Mouse (Mus musculus) midbrain, embryonic 14.5 days (tissue): Measurements from ENCODE around the gene Edc4. TPM values are rescaled to one million over a fixed set of nuclear protein-coding genes. Genes with fewer than 3 reads are reported as not detected.
"Not testable (repeated sequence)": the region's sequence is repeated elsewhere in the genome, so short reads cannot be mapped to it uniquely, and the experiment has no call there.

Experiments used
- ATAC-seq: fragments of 200-750 bp; cut with Nextera tagmentation; 2 replicates; pipeline ENCODE4 v1.8.0; 2017; ENCODE audit warnings: moderate number of reproducible peaks, moderate library complexity; ENCODE audit not compliant: low FRiP score, low TSS enrichment
- DNase-seq: peaks from one replicate; pipeline ENCODE4 v3.0.0-alpha.2; 2015
- H3K27ac ChIP-seq: fragments of 300-500 bp; sonication (generic); replicated peaks from 2 replicates; pipeline ENCODE4 v1.5.1; 2014; ENCODE audit warnings: mild to moderate bottlenecking, low read depth, low read length, moderate library complexity
- H3K27me3 ChIP-seq: fragments of 300-500 bp; sonication (generic); 2 replicates; pipeline ENCODE4 v1.6.1; 2014; ENCODE audit warnings: low read length, control low read depth, mixed read lengths; ENCODE audit not compliant: control insufficient read depth, insufficient read depth
- H3K36me3 ChIP-seq: fragments of 300-500 bp; sonication (generic); 2 replicates; pipeline ENCODE4 v1.6.1; 2014; ENCODE audit warnings: low read length, control low read depth; ENCODE audit not compliant: control insufficient read depth, insufficient read depth
- H3K4me1 ChIP-seq: fragments of 300-500 bp; sonication (generic); 2 replicates; pipeline ENCODE4 v1.6.1; 2014; ENCODE audit warnings: mild to moderate bottlenecking, antibody characterized with exemption, low read length, control low read depth; ENCODE audit not compliant: control insufficient read depth, insufficient read depth
- H3K4me2 ChIP-seq: fragments of 300-500 bp; sonication (generic); 2 replicates; pipeline ENCODE4 v1.6.1; 2014; ENCODE audit warnings: mild to moderate bottlenecking, low read length, moderate library complexity
- H3K4me3 ChIP-seq: fragments of 300-500 bp; sonication (generic); replicated peaks from 2 replicates; pipeline ENCODE4 v1.5.1; 2014; ENCODE audit warnings: low read depth, low read length
- H3K9ac ChIP-seq: fragments of 300-500 bp; sonication (generic); replicated peaks from 2 replicates; pipeline ENCODE4 v1.6.1; 2014; ENCODE audit warnings: mild to moderate bottlenecking, low read length, moderate library complexity
- H3K9me3 ChIP-seq: fragments of 300-500 bp; sonication (generic); 2 replicates; pipeline ENCODE4 v1.6.1; 2016; ENCODE audit warnings: low read length, control low read depth, mixed read lengths; ENCODE audit not compliant: control insufficient read depth
- WGBS: fragments of 180-500 bp; shearing (Covaris S2); extraction: QIAGEN DNeasy Blood & Tissue Kit; methylation state at CpG from one replicate; pipeline ENCODE4 v1.1.7; 2014; 5-methylcytosine and 5-hydroxymethylcytosine counted together
- polyA plus RNA-seq: library from polyadenylated mRNA; unstranded; fragments of >200 nt; fragmentation: Nextera tagmentation; extraction: Ambion mirVana; gene quantifications from 2 replicates; pipeline ENCODE4 v1.2.1, GENCODE M21; 2014

Edc4 gene
- 47.8 and 49.2 TPM in 2 replicates for polyA plus RNA-seq

GRCm38 (mm10) chr8:105880754-105881520 lies at the start of gene Edc4:
TSS of gene Edc4 (plus strand) at chr8:105880881.
- Histone ChIP-seq H3K27me3 (no peaks in the 10 kb centered on the region), H3K9me3 (no peaks in the 10 kb centered on the region), H3K9ac (peak within 1 kb of the TSS; percentile 87), H3K4me1 (peaks cover 19% of the 10 kb centered on the region), H3K36me3 (peaks cover 53% of the 10 kb centered on the region), H3K27ac (peak within 1 kb of the TSS; percentile 63), H3K4me2 (peak within 1 kb of the TSS; percentile 94), H3K4me3 (peak within 1 kb of the TSS; percentile 93)
- 1% methylated on average over 45 of the region's 45 CpGs for WGBS
- peak; percentile 89 for DNase-seq
- ATAC-seq = peak; percentile 82; the same call in 1 of the 2 replicates

- not testable (repeated sequence) for DNase-seq, ATAC-seq, H3K9ac ChIP-seq, H3K4me3 ChIP-seq, H3K27me3 ChIP-seq, H3K9me3 ChIP-seq, H3K27ac ChIP-seq, H3K36me3 ChIP-seq, H3K4me1 ChIP-seq, H3K4me2 ChIP-seq
- WGBS = 83% methylated on average over 2 of the region's 2 CpGs
Observed at GRCm38 (mm10) chr8:105833740-105834139, 46.9 kb upstream of the Edc4 start.

- 30% methylated on average over 11 of the region's 11 CpGs for WGBS
- Histone ChIP-seq H3K4me1 (no peaks in the 10 kb centered on the region), H3K36me3 (no peaks in the 10 kb centered on the region), H3K27ac (no peak overlapping the region), H3K27me3 (no peaks in the 10 kb centered on the region), H3K4me3 (no peak overlapping the region), H3K4me2 (no peak overlapping the region), H3K9me3 (no peaks in the 10 kb centered on the region), H3K9ac (no peak overlapping the region)
- ATAC-seq = no peak
- peak; percentile 25 for DNase-seq
Observed at GRCm38 (mm10) chr8:105835318-105835717, 45.4 kb upstream of the Edc4 start.

GRCm38 (mm10) chr8:105836991-105837390 lies 43.7 kb upstream of the Edc4 start:
- Histone ChIP-seq H3K4me2 (no peak overlapping the region), H3K4me1 (no peaks in the 10 kb centered on the region), H3K27me3 (no peaks in the 10 kb centered on the region), H3K9ac (no peak overlapping the region), H3K4me3 (no peak overlapping the region), H3K9me3 (no peaks in the 10 kb centered on the region), H3K36me3 (0 out of 2 replicates have a peak, but pooled peaks cover 2% of the 10 kb centered on the region), H3K27ac (no peak overlapping the region)
- ATAC-seq (no peak), DNase-seq (no peak)
- WGBS = 68% methylated on average over 6 of the region's 6 CpGs

- no peak overlapping the region for H3K4me3 ChIP-seq
- peaks cover 13% of the 10 kb centered on the region for H3K36me3 ChIP-seq
- whole genome bisulfite sequencing = 93% methylated on average over 5 of the region's 5 CpGs
- no peak overlapping the region for H3K27ac ChIP-seq
- no peak for DNase-seq
- no peak for ATAC-seq
- no peaks in the 10 kb centered on the region for H3K4me1 ChIP-seq
- no peak overlapping the region for H3K4me2 ChIP-seq
- H3K9ac ChIP-seq = no peak overlapping the region
- no peaks in the 10 kb centered on the region for H3K27me3 ChIP-seq
- no peaks in the 10 kb centered on the region for H3K9me3 ChIP-seq
Observed at GRCm38 (mm10) chr8:105839209-105839608, 41.5 kb upstream of the Edc4 start.

- no peaks in the 10 kb centered on the region for H3K9me3 ChIP-seq
- no peaks in the 10 kb centered on the region for H3K27me3 ChIP-seq
- H3K4me2 ChIP-seq = no peak overlapping the region
- H3K36me3 ChIP-seq = peaks cover 66% of the 10 kb centered on the region
- peaks cover 8% of the 10 kb centered on the region for H3K4me1 ChIP-seq
- ATAC-seq (no peak), DNase-seq (no peak)
- H3K9ac ChIP-seq = no peak overlapping the region
- no peak overlapping the region for H3K4me3 ChIP-seq
- no peak overlapping the region for H3K27ac ChIP-seq
- 96% methylated on average over 11 of the region's 11 CpGs for WGBS
Observed at GRCm38 (mm10) chr8:105846678-105847077, 34.0 kb upstream of the Edc4 start.

GRCm38 (mm10) chr8:105850014-105850413 lies 30.7 kb upstream of the Edc4 start:
- Histone ChIP-seq H3K4me1 (peaks cover 8% of the 10 kb centered on the region), H3K4me2 (peak overlapping the region; percentile 58; the same call in 1 of the 2 replicates), H3K27ac (no peak overlapping the region), H3K27me3 (no peaks in the 10 kb centered on the region), H3K4me3 (no peak overlapping the region), H3K9ac (no peak overlapping the region), H3K9me3 (no peaks in the 10 kb centered on the region), H3K36me3 (peaks cover 47% of the 10 kb centered on the region)
- 83% methylated on average over 4 of the region's 4 CpGs for WGBS
- ATAC-seq (no peak), DNase-seq (no peak)

- Histone ChIP-seq H3K36me3 (peaks cover 41% of the 10 kb centered on the region), H3K4me3 (no peak overlapping the region), H3K27me3 (no peaks in the 10 kb centered on the region), H3K4me1 (peaks cover 9% of the 10 kb centered on the region), H3K9ac (no peak overlapping the region), H3K9me3 (no peaks in the 10 kb centered on the region), H3K27ac (no peak overlapping the region), H3K4me2 (peak overlapping the region; percentile 58)
- ATAC-seq = no peak
- no peak for DNase-seq
- 80% methylated on average over 7 of the region's 7 CpGs for WGBS
Observed at GRCm38 (mm10) chr8:105850611-105851010, 30.1 kb upstream of the Edc4 start.

- peak; percentile 86 for ATAC-seq
- under 1% methylated on average over 34 of the region's 34 CpGs for WGBS
Observed at GRCm38 (mm10) chr8:105851651-105852143, 29.0 kb upstream of the Edc4 start.

More at GRCm38 (mm10) chr8:105851651-105852143, 29.0 kb upstream of the Edc4 start:
- H3K4me2 ChIP-seq = peak overlapping the region; percentile 58
- H3K27me3 ChIP-seq = no peaks in the 10 kb centered on the region
- peaks cover 20% of the 10 kb centered on the region for H3K4me1 ChIP-seq
- peak overlapping the region; percentile 72 for H3K9ac ChIP-seq
- H3K4me3 ChIP-seq = peak overlapping the region; percentile 73
- H3K36me3 ChIP-seq = peaks cover 30% of the 10 kb centered on the region
- DNase-seq = peak; percentile 97
- H3K9me3 ChIP-seq = no peaks in the 10 kb centered on the region
- H3K27ac ChIP-seq = peak overlapping the region; percentile 80
